Mouse (Mus musculus): ENCODE results near the gene Mlf2. TPM values are rescaled to one million over a fixed set of nuclear protein-coding genes. Genes with fewer than 3 reads are reported as not detected.

Gene Mlf2
- polyA plus RNA-seq, 1 experiment from 2014 or later: 380 TPM

DNA sequence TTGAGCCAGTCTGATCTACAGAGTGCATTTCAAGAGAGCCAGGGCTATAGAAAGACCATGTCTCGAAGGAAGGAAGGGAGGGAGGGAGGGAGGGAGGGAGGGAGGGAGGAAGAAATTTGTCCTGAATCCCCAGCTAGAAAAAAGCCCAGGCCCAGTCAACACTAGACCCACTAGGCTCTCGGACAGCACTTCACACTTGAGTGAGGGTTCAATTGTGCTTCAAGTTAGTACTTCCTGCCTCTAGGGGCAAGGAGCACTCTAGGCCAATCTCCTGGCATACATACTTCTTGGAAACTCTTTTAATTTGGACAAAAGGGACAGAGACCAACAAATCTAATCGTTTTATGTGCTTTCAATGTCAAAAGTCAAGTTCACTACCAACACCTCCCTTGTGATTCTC is 26.9 kb downstream of the Mlf2 start:
- H3K36me3 ChIP-seq (ENCODE audit: insufficient read depth, low read length): peaks cover 49% of the 10 kb centered on the region

DNA sequence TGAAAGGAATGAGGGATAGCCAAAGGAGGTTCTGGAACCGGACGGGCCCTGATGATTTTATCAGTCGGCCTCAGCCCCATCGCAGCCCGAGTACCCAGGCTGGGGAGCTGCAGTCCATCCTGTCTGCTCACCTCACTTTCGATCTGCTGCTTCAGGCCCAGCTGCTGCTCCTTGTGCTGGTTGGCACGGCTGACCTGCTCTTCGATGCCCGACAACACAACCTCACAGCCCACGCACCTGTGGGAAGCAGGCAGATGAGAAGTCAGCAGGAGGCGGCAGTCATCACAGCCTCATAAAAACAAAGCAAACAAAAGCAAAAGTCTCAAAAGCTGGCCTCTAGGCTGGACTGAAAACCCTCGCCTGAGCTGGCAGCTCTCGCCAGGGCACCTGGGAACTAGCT is 28.8 kb downstream of the Mlf2 start:
- Histone ChIP-seq H3K36me3 (ENCODE audit: insufficient read depth, low read length) (peaks cover 49% of the 10 kb centered on the region), H3K4me2 (replicated peaks; ENCODE audit: low read depth, low read length) (no peak overlapping the region), H3K9me3 (ENCODE audit: low read length) (no peaks in the 10 kb centered on the region), H3K4me3 (ENCODE audit: low read length) (no peak overlapping the region), H3K4me1 (ENCODE audit: insufficient read depth, low read length) (peaks cover 11% of the 10 kb centered on the region; the same call in 1 of the 2 replicates), H3K27ac (ENCODE audit: low read length) (no peak overlapping the region), H3K27me3 (ENCODE audit: insufficient read depth, low read length) (no peaks in the 10 kb centered on the region), H3K9ac (replicated peaks; ENCODE audit: low read length) (no peak overlapping the region)
- 85% methylated on average over 13 of the region's 13 CpGs for whole genome bisulfite sequencing
- no peak for ATAC-seq (ENCODE audit: low FRiP score, low TSS enrichment)

More for the DNA sequence above, 26.9 kb downstream of the Mlf2 start:
- WGBS: 68% methylated on average over 3 of the region's 3 CpGs
- no peak overlapping the region for H3K27ac ChIP-seq (ENCODE audit: low read length)
- no peaks in the 10 kb centered on the region for H3K27me3 ChIP-seq (ENCODE audit: insufficient read depth, low read length)
- H3K4me3 ChIP-seq (ENCODE audit: low read length): no peak overlapping the region
- H3K9ac ChIP-seq (replicated peaks; ENCODE audit: low read length): no peak overlapping the region
- no peak overlapping the region for H3K4me2 ChIP-seq (replicated peaks; ENCODE audit: low read depth, low read length)
- ATAC-seq (ENCODE audit: low FRiP score, low TSS enrichment): no peak
- no peaks in the 10 kb centered on the region for H3K9me3 ChIP-seq (ENCODE audit: low read length)
- no peaks in the 10 kb centered on the region for H3K4me1 ChIP-seq (ENCODE audit: insufficient read depth, low read length)

DNA sequence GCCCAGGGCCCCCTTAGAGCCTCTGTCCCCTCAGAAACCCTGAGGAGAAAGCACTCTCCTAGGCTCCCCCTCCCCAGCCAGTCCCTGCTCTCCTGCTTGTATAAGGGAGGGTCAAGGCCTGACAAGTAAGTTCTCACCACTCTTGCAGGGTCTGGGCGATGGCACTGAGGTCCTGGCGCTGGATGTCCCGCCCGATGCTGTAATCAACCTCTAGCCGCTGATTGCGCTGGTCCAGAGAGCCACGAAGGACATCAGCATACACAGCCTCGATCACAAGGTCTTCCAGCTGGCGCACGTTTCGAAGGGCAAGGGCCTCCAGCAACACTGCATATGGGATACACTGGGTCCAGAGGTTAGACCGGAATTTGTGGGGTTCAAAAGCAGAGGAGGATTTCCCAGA is 29.8 kb downstream of the Mlf2 start:
- peaks cover 48% of the 10 kb centered on the region for H3K36me3 ChIP-seq (ENCODE audit: insufficient read depth, low read length)
- peaks cover 12% of the 10 kb centered on the region; the same call in 1 of the 2 replicates for H3K4me1 ChIP-seq (ENCODE audit: insufficient read depth, low read length)
- WGBS: 95% methylated on average over 12 of the region's 12 CpGs

DNA sequence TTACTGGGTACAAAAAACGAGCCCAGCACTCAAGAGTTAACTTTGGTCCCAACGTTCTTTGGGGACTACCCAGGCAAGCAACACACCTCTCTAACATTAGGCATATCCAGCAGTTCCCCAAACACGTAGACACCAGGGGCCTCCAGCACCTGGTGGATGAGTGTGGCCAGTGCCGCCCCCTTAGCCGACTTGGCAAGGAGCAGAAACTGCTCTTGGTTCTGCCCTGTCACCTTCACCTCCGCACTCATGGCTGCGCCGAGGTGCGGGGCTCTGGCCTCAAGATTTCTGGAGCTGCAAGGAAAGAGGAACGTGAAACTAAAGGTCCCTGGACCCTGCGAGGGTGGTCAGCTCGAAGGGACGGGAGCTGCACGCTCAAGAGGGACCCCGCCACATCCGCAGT is 33.5 kb downstream of the Mlf2 start:
- Histone ChIP-seq H3K4me2 (replicated peaks; ENCODE audit: low read depth, low read length) (peak overlapping the region; percentile 97), H3K27ac (ENCODE audit: low read length) (peak overlapping the region; percentile 95), H3K4me1 (ENCODE audit: insufficient read depth, low read length) (peaks cover 17% of the 10 kb centered on the region; the same call in 1 of the 2 replicates), H3K27me3 (ENCODE audit: insufficient read depth, low read length) (no peaks in the 10 kb centered on the region), H3K36me3 (ENCODE audit: insufficient read depth, low read length) (peaks cover 36% of the 10 kb centered on the region), H3K4me3 (ENCODE audit: low read length) (peak overlapping the region; percentile 90), H3K9me3 (ENCODE audit: low read length) (no peaks in the 10 kb centered on the region; the same call in 1 of the 2 replicates), H3K9ac (replicated peaks; ENCODE audit: low read length) (peak overlapping the region; percentile 98)
- WGBS: 23% methylated on average over 16 of the region's 16 CpGs
- no peak; the same call in 1 of the 2 replicates for ATAC-seq (ENCODE audit: low FRiP score, low TSS enrichment)

More for the DNA sequence above, 29.8 kb downstream of the Mlf2 start:
- Histone ChIP-seq H3K4me2 (replicated peaks; ENCODE audit: low read depth, low read length) (no peak overlapping the region), H3K27ac (ENCODE audit: low read length) (no peak overlapping the region), H3K9me3 (ENCODE audit: low read length) (no peaks in the 10 kb centered on the region), H3K27me3 (ENCODE audit: insufficient read depth, low read length) (no peaks in the 10 kb centered on the region), H3K4me3 (ENCODE audit: low read length) (no peak overlapping the region), H3K9ac (replicated peaks; ENCODE audit: low read length) (no peak overlapping the region)
- ATAC-seq (ENCODE audit: low FRiP score, low TSS enrichment): no peak

DNA sequence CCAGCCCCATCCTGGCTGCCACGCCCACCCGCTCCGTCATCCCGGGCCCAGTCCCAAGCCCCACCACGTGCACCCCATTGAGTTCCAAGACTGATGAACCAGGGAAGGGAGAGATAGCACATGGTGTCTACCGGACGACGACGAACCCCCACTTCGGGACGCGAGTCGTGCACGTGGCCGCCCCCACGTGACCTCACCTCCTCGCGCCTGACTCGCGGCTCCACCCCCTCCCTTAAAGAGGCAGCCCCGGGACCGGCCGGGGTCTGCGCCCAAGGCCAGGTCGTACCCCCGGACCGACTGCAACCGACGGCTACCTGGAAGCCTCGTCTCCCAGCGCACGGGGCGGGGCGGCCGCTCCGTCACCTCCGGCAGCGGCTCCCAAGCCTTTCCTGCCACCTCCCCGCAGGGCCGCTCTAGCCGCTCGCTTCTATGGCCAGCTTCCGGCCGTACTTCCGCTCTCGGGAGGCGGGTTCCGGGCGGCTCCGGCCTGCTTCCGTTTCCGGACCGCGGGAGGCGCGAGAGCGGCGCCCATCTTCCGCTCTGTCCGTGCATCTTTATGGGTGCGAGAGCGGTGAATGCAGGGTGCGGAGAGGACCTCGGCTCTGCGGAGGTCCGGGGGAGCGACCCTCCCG is 34.0 kb downstream of the Mlf2 start, which contains the start of gene Cops7a:
Gene Cops7a, minus strand, starts transcription at position 451 of the 632 bp plus-strand sequence.
- no peaks in the 10 kb centered on the region for H3K27me3 ChIP-seq (ENCODE audit: insufficient read depth, low read length)
- H3K9me3 ChIP-seq (ENCODE audit: low read length): no peaks in the 10 kb centered on the region; the same call in 1 of the 2 replicates
- peak within 1 kb of the TSS; percentile 90 for H3K4me3 ChIP-seq (ENCODE audit: low read length)
- peaks cover 17% of the 10 kb centered on the region; the same call in 1 of the 2 replicates for H3K4me1 ChIP-seq (ENCODE audit: insufficient read depth, low read length)
- peak within 1 kb of the TSS; percentile 98 for H3K9ac ChIP-seq (replicated peaks; ENCODE audit: low read length)
- H3K4me2 ChIP-seq (replicated peaks; ENCODE audit: low read depth, low read length): peak within 1 kb of the TSS; percentile 97
- peak within 1 kb of the TSS; percentile 95 for H3K27ac ChIP-seq (ENCODE audit: low read length)
- H3K36me3 ChIP-seq (ENCODE audit: insufficient read depth, low read length): peaks cover 30% of the 10 kb centered on the region
- WGBS: under 1% methylated on average over 65 of the region's 68 CpGs
- peak; percentile 96 for ATAC-seq (ENCODE audit: low FRiP score, low TSS enrichment)

DNA sequence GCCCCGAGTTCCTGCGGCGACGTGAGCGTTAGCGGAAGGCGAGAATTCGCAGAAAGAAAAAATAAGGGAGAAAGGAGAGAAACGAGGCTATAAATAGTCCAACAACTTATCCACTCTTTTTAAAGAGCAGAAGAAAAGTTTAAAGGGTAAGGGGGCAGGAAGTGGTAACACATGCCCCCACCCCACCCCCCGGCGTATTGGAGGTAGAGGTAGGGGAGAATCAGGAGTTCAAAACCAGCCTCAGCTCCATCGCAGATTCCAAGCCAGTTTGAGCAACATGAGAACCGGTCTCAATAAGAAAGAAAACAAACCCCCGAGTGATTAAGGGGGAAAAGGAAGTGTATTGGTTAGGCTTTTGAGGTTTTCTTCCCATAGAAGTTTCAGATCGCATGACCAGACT is 34.6 kb downstream of the Mlf2 start:
- 13% methylated on average over 15 of the region's 15 CpGs for WGBS
- no peaks in the 10 kb centered on the region; the same call in 1 of the 2 replicates for H3K9me3 ChIP-seq (ENCODE audit: low read length)
- peaks cover 17% of the 10 kb centered on the region; the same call in 1 of the 2 replicates for H3K4me1 ChIP-seq (ENCODE audit: insufficient read depth, low read length)
- peak overlapping the region; percentile 95 for H3K27ac ChIP-seq (ENCODE audit: low read length)
- peak overlapping the region; percentile 97 for H3K4me2 ChIP-seq (replicated peaks; ENCODE audit: low read depth, low read length)
- H3K9ac ChIP-seq (replicated peaks; ENCODE audit: low read length): peak overlapping the region; percentile 98
- peaks cover 26% of the 10 kb centered on the region for H3K36me3 ChIP-seq (ENCODE audit: insufficient read depth, low read length)
- H3K4me3 ChIP-seq (ENCODE audit: low read length): peak overlapping the region; percentile 90
- no peaks in the 10 kb centered on the region for H3K27me3 ChIP-seq (ENCODE audit: insufficient read depth, low read length)
- 0 out of 2 replicates have a peak, but pooled peaks have one; percentile 17 for ATAC-seq (ENCODE audit: low FRiP score, low TSS enrichment)

DNA sequence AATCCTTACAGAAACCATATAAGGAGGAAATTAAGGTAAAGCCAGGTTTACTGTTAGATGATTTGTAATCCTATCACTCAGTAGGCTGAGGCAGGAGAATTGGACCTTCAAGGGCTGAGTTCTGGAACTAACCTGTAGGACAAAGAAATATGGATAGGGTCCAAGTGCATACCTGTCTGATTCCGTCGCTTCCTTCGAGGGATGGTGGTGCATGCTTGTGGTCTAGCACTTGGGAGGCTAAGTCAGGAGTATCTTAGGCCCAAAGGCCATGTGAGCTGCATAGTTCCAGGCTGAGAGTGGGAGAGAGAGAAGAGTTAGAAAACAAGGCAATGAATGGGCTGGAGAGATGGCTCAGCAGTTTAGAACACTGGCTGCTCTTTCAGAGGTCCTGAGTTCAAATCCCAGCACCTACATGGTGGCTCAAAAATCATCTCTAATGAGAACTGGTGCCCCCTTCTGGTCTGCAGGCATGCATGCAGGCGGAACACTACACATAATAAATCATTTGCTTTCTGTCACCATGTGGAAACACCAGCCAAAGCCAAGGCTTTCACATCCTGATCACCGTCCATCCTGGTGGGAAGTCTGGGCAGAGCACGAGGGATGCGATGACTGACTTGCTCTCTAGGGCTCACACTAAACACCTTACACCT is 35.4 kb downstream of the Mlf2 start:
- Histone ChIP-seq H3K27ac (ENCODE audit: low read length) (no peak overlapping the region), H3K36me3 (ENCODE audit: insufficient read depth, low read length) (peaks cover 18% of the 10 kb centered on the region), H3K27me3 (ENCODE audit: insufficient read depth, low read length) (no peaks in the 10 kb centered on the region), H3K4me2 (replicated peaks; ENCODE audit: low read depth, low read length) (peak overlapping the region; percentile 97), H3K9ac (replicated peaks; ENCODE audit: low read length) (no peak overlapping the region; the same call in 1 of the 2 replicates), H3K4me1 (ENCODE audit: insufficient read depth, low read length) (peaks cover 17% of the 10 kb centered on the region; the same call in 1 of the 2 replicates), H3K4me3 (ENCODE audit: low read length) (peak overlapping the region; percentile 90; the same call in 1 of the 2 replicates), H3K9me3 (ENCODE audit: low read length) (no peaks in the 10 kb centered on the region; the same call in 1 of the 2 replicates)
- 90% methylated on average over 7 of the region's 7 CpGs for WGBS
- ATAC-seq (ENCODE audit: low FRiP score, low TSS enrichment): no peak

DNA sequence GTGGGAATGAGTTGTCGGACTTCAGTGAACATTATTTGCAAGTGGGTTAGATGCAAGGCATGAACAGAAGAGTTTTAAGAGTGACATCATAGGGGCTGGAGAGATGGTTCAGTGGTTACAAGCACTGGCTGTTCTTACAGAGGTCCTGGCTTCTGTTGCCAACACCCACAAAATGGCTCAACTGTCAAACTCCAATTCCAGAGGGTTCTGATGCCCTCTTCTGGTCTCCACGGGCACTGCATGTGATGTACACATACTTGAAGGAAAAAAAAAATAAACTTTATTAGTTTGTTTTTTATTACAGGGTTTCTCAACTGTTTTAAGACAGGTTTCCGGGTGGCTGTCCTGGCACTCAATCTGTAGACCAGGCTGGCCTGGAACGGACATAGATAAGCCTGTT is 36.6 kb downstream of the Mlf2 start:
- no peaks in the 10 kb centered on the region; the same call in 1 of the 2 replicates for H3K9me3 ChIP-seq (ENCODE audit: low read length)
- H3K4me2 ChIP-seq (replicated peaks; ENCODE audit: low read depth, low read length): no peak overlapping the region
- no peak overlapping the region for H3K4me3 ChIP-seq (ENCODE audit: low read length)
- no peak for ATAC-seq (ENCODE audit: low FRiP score, low TSS enrichment)
- peaks cover 17% of the 10 kb centered on the region; the same call in 1 of the 2 replicates for H3K4me1 ChIP-seq (ENCODE audit: insufficient read depth, low read length)
- H3K36me3 ChIP-seq (ENCODE audit: insufficient read depth, low read length): peaks cover 8% of the 10 kb centered on the region; the same call in 1 of the 2 replicates
- H3K9ac ChIP-seq (replicated peaks; ENCODE audit: low read length): no peak overlapping the region
- 67% methylated on average over 4 of the region's 4 CpGs for WGBS
- H3K27me3 ChIP-seq (ENCODE audit: insufficient read depth, low read length): no peaks in the 10 kb centered on the region
- no peak overlapping the region for H3K27ac ChIP-seq (ENCODE audit: low read length)
